Mouse (Mus musculus) kidney, postnatal 0 days (tissue): ENCODE data around the gene Khdrbs2. TPM values are rescaled to one million over a fixed set of nuclear protein-coding genes. Genes with fewer than 3 reads are reported as not detected.

ENCODE experiments used
- ATAC-seq: fragments of 200-750 bp; cut with Nextera tagmentation; replicated peaks from 2 replicates; pipeline ENCODE4 v1.8.0; 2017; ENCODE audit warnings: low read depth, moderate number of reproducible peaks, moderate TSS enrichment, moderate library complexity; ENCODE audit not compliant: low FRiP score
- DNase-seq: peaks from one replicate; pipeline ENCODE4 v3.0.0-alpha.2; 2016; ENCODE audit warnings: low spot score
- H3K27ac ChIP-seq: fragments of 300-500 bp; sonication (generic); 2 replicates; pipeline ENCODE4 v1.5.1; 2014; ENCODE audit warnings: mild to moderate bottlenecking
- H3K27me3 ChIP-seq: fragments of 300-500 bp; sonication (generic); 2 replicates; pipeline ENCODE4 v1.6.1; 2014; ENCODE audit warnings: low read length, mixed read lengths; ENCODE audit not compliant: insufficient read depth
- H3K36me3 ChIP-seq: fragments of 300-500 bp; sonication (generic); 2 replicates; pipeline ENCODE4 v1.6.1; 2014; ENCODE audit warnings: low read length, mixed read lengths; ENCODE audit not compliant: insufficient read depth
- H3K4me1 ChIP-seq: fragments of 300-500 bp; sonication (generic); replicated peaks from 2 replicates; pipeline ENCODE4 v1.6.1; 2014; ENCODE audit warnings: antibody characterized with exemption, low read length, mixed read lengths; ENCODE audit not compliant: insufficient read depth
- H3K4me2 ChIP-seq: fragments of 300-500 bp; sonication (generic); 2 replicates; pipeline ENCODE4 v1.6.1; 2014; ENCODE audit warnings: mild to moderate bottlenecking, low read length, moderate library complexity, mixed read lengths
- H3K4me3 ChIP-seq: fragments of 300-500 bp; sonication (generic); replicated peaks from 2 replicates; pipeline ENCODE4 v1.5.1; 2014; ENCODE audit warnings: low read depth, low read length
- H3K9ac ChIP-seq: fragments of 300-500 bp; sonication (generic); 2 replicates; pipeline ENCODE4 v1.6.1; 2014; ENCODE audit warnings: low read depth, low read length
- H3K9me3 ChIP-seq: fragments of 300-500 bp; sonication (generic); replicated peaks from 2 replicates; pipeline ENCODE4 v1.6.1; 2016; ENCODE audit warnings: low read length, inconsistent platforms, mixed read lengths
- CTCF ChIP-seq: IDR thresholded peaks from 2 replicates; pipeline ENCODE4 v1.5.1; 2016; ENCODE audit warnings: antibody characterized with exemption, low read depth, mild to moderate bottlenecking, moderate library complexity
- WGBS: fragments of 180-500 bp; shearing (Covaris S2); extraction: QIAGEN DNeasy Blood & Tissue Kit; methylation state at CpG from one replicate; pipeline ENCODE4 v1.1.7; 2014; 5-methylcytosine and 5-hydroxymethylcytosine counted together
- polyA plus RNA-seq: library from polyadenylated mRNA; unstranded; fragments of >200 nt; fragmentation: Nextera tagmentation; extraction: Ambion mirVana; gene quantifications from 2 replicates; pipeline ENCODE4 v1.2.1, GENCODE M21; 2015

The Khdrbs2 gene
- polyA plus RNA-seq, 1 experiment from 2014 or later, result 1.5 TPM

- H3K4me3 ChIP-seq, result no peak overlapping the region
- WGBS, result 83% methylated on average over 5 of the region's 5 CpGs
- TF ChIP-seq CTCF, result no peak
- no peaks in the 10 kb centered on the region for H3K4me1 ChIP-seq
- H3K9me3 ChIP-seq, result no peaks in the 10 kb centered on the region; the same call in 1 of the 2 replicates
- no peaks in the 10 kb centered on the region for H3K36me3 ChIP-seq
- H3K27ac ChIP-seq, result no peak overlapping the region
- ATAC-seq (no peak), DNase-seq (no peak)
- H3K4me2 ChIP-seq, result no peak overlapping the region
- H3K27me3 ChIP-seq, result no peaks in the 10 kb centered on the region
- H3K9ac ChIP-seq, result no peak overlapping the region
Measured at GRCm38 (mm10) chr1:32632415-32633354, 460.2 kb downstream of the Khdrbs2 start.

GRCm38 (mm10) chr1:32633404-32633803 lies 460.9 kb downstream of the Khdrbs2 start:
- no peak for TF ChIP-seq CTCF
- no peak for DNase-seq
- WGBS, result 94% methylated on average over 4 of the region's 4 CpGs

GRCm38 (mm10) chr1:32639118-32639517 lies 466.6 kb downstream of the Khdrbs2 start:
- H3K9ac ChIP-seq, result no peak overlapping the region
- H3K27ac ChIP-seq, result no peak overlapping the region
- DNase-seq (no peak), ATAC-seq (no peak)
- H3K4me2 ChIP-seq, result no peak overlapping the region
- no peaks in the 10 kb centered on the region for H3K36me3 ChIP-seq
- 93% methylated on average over 5 of the region's 5 CpGs for WGBS
- H3K4me1 ChIP-seq, result no peaks in the 10 kb centered on the region
- H3K27me3 ChIP-seq, result no peaks in the 10 kb centered on the region
- H3K4me3 ChIP-seq, result no peak overlapping the region
- no peak for TF ChIP-seq CTCF
- no peaks in the 10 kb centered on the region for H3K9me3 ChIP-seq

More at GRCm38 (mm10) chr1:32633404-32633803, 460.9 kb downstream of the Khdrbs2 start:
- Histone ChIP-seq H3K27ac (no peak overlapping the region), H3K36me3 (no peaks in the 10 kb centered on the region), H3K27me3 (no peaks in the 10 kb centered on the region), H3K4me1 (no peaks in the 10 kb centered on the region), H3K4me3 (no peak overlapping the region), H3K9ac (no peak overlapping the region), H3K9me3 (no peaks in the 10 kb centered on the region; the same call in 1 of the 2 replicates), H3K4me2 (no peak overlapping the region)
- no peak for ATAC-seq

GRCm38 (mm10) chr1:32649647-32650209 lies 477.2 kb downstream of the Khdrbs2 start:
- Histone ChIP-seq H3K4me1 (no peaks in the 10 kb centered on the region), H3K9ac (no peak overlapping the region), H3K36me3 (no peaks in the 10 kb centered on the region), H3K9me3 (no peaks in the 10 kb centered on the region), H3K27ac (no peak overlapping the region), H3K27me3 (no peaks in the 10 kb centered on the region), H3K4me2 (no peak overlapping the region), H3K4me3 (no peak overlapping the region)
- ATAC-seq (no peak), DNase-seq (no peak)
- WGBS, result 79% methylated on average over 3 of the region's 3 CpGs
- TF ChIP-seq CTCF, result no peak

- no peaks in the 10 kb centered on the region for H3K4me1 ChIP-seq
- no peaks in the 10 kb centered on the region for H3K9me3 ChIP-seq
- no peak for TF ChIP-seq CTCF
- 84% methylated on average over 9 of the region's 9 CpGs for WGBS
- ATAC-seq (no peak), DNase-seq (no peak)
- H3K4me2 ChIP-seq, result no peak overlapping the region
- no peaks in the 10 kb centered on the region for H3K27me3 ChIP-seq
- no peak overlapping the region for H3K9ac ChIP-seq
- no peak overlapping the region for H3K27ac ChIP-seq
- H3K4me3 ChIP-seq, result no peak overlapping the region
- no peaks in the 10 kb centered on the region for H3K36me3 ChIP-seq
Measured at GRCm38 (mm10) chr1:32693806-32694205, 521.3 kb downstream of the Khdrbs2 start.

GRCm38 (mm10) chr1:32700132-32700531 lies 527.6 kb downstream of the Khdrbs2 start:
- ATAC-seq (no peak), DNase-seq (no peak)
- no peak overlapping the region for H3K4me3 ChIP-seq
- no peaks in the 10 kb centered on the region for H3K4me1 ChIP-seq
- no peaks in the 10 kb centered on the region for H3K9me3 ChIP-seq
- H3K36me3 ChIP-seq, result no peaks in the 10 kb centered on the region
- no peak overlapping the region for H3K27ac ChIP-seq
- H3K4me2 ChIP-seq, result no peak overlapping the region
- TF ChIP-seq CTCF, result no peak
- no peak overlapping the region for H3K9ac ChIP-seq
- no peaks in the 10 kb centered on the region for H3K27me3 ChIP-seq
- WGBS, result 97% methylated on average over 4 of the region's 4 CpGs
